Mouse (Mus musculus): ENCODE data around the gene Rin3. TPM values are rescaled to one million over a fixed set of nuclear protein-coding genes. Genes with fewer than 3 reads are reported as not detected.

Rin3 gene
- polyA plus RNA-seq, 1 experiment, result 102 TPM

GRCm38 (mm10) chr12:102346507-102346906 lies 63.7 kb downstream of the Rin3 start:
- 10% methylated on average over 1 of the region's 1 CpGs for WGBS

GRCm38 (mm10) chr12:102348447-102348846 lies 65.6 kb downstream of the Rin3 start:
- H3K4me1 ChIP-seq (ENCODE audit: control insufficient read depth, insufficient read depth, low read length), result peaks cover 10% of the 10 kb centered on the region
- WGBS, result 41% methylated on average over 6 of the region's 6 CpGs
- peak overlapping the region; percentile 69 for H3K4me3 ChIP-seq (replicated peaks; ENCODE audit: control insufficient read depth, low read depth, low read length)
- TF ChIP-seq CTCF (IDR thresholded peaks at IDR 0.05; ENCODE audit: control insufficient read depth, insufficient read depth, low read length), result no peak
- 0 out of 2 replicates have a peak, but pooled peaks have one; percentile 20 for TF ChIP-seq POLR2A (IDR thresholded peaks at IDR 0.05; ENCODE audit: borderline replicate concordance, control insufficient read depth, low read depth, low read length)
- peak overlapping the region; percentile 94 for H3K27ac ChIP-seq (ENCODE audit: control insufficient read depth, insufficient read depth, low read depth, low read length, poor library complexity)

More at GRCm38 (mm10) chr12:102346507-102346906, 63.7 kb downstream of the Rin3 start:
- Histone ChIP-seq H3K27ac (ENCODE audit: control insufficient read depth, insufficient read depth, low read depth, low read length, poor library complexity) (no peak overlapping the region), H3K4me3 (replicated peaks; ENCODE audit: control insufficient read depth, low read depth, low read length) (no peak overlapping the region), H3K4me1 (ENCODE audit: control insufficient read depth, insufficient read depth, low read length) (peaks cover 10% of the 10 kb centered on the region)
- TF ChIP-seq POLR2A (IDR thresholded peaks at IDR 0.05; ENCODE audit: borderline replicate concordance, control insufficient read depth, low read depth, low read length) (no peak), CTCF (IDR thresholded peaks at IDR 0.05; ENCODE audit: control insufficient read depth, insufficient read depth, low read length) (0 out of 2 replicates have a peak, but pooled peaks have one; percentile 11)

- Histone ChIP-seq H3K4me1 (ENCODE audit: control insufficient read depth, insufficient read depth, low read length) (peaks cover 9% of the 10 kb centered on the region; the same call in 1 of the 2 replicates), H3K4me3 (replicated peaks; ENCODE audit: control insufficient read depth, low read depth, low read length) (no peak overlapping the region), H3K27ac (ENCODE audit: control insufficient read depth, insufficient read depth, low read depth, low read length, poor library complexity) (peak overlapping the region; percentile 88)
- WGBS, result 16% methylated on average over 1 of the region's 1 CpGs
- TF ChIP-seq POLR2A (IDR thresholded peaks at IDR 0.05; ENCODE audit: borderline replicate concordance, control insufficient read depth, low read depth, low read length) (no peak), CTCF (IDR thresholded peaks at IDR 0.05; ENCODE audit: control insufficient read depth, insufficient read depth, low read length) (no peak)
These were observed 68.1 kb downstream of the Rin3 start for GRCm38 (mm10) chr12:102350997-102351396.

- WGBS, result 8% methylated on average over 10 of the region's 10 CpGs
- Histone ChIP-seq H3K27ac (ENCODE audit: control insufficient read depth, insufficient read depth, low read depth, low read length, poor library complexity) (peak overlapping the region; percentile 94), H3K4me3 (replicated peaks; ENCODE audit: control insufficient read depth, low read depth, low read length) (peak overlapping the region; percentile 82), H3K4me1 (ENCODE audit: control insufficient read depth, insufficient read depth, low read length) (peaks cover 10% of the 10 kb centered on the region; the same call in 1 of the 2 replicates)
- TF ChIP-seq CTCF (IDR thresholded peaks at IDR 0.05; ENCODE audit: control insufficient read depth, insufficient read depth, low read length) (no peak), POLR2A (IDR thresholded peaks at IDR 0.05; ENCODE audit: borderline replicate concordance, control insufficient read depth, low read depth, low read length) (no peak)
These were observed 71.5 kb downstream of the Rin3 start for GRCm38 (mm10) chr12:102354126-102354984.

- peak overlapping the region; percentile 88 for H3K27ac ChIP-seq (ENCODE audit: control insufficient read depth, insufficient read depth, low read depth, low read length, poor library complexity)
- peak overlapping the region; percentile 82 for H3K4me3 ChIP-seq (replicated peaks; ENCODE audit: control insufficient read depth, low read depth, low read length)
- TF ChIP-seq POLR2A (IDR thresholded peaks at IDR 0.05; ENCODE audit: borderline replicate concordance, control insufficient read depth, low read depth, low read length), result no peak
- no peak for TF ChIP-seq CTCF (IDR thresholded peaks at IDR 0.05; ENCODE audit: control insufficient read depth, insufficient read depth, low read length)
- peaks cover 10% of the 10 kb centered on the region; the same call in 1 of the 2 replicates for H3K4me1 ChIP-seq (ENCODE audit: control insufficient read depth, insufficient read depth, low read length)
These were observed 72.9 kb downstream of the Rin3 start for GRCm38 (mm10) chr12:102355784-102356183.

- 17% methylated on average over 1 of the region's 1 CpGs for WGBS
- peak overlapping the region; percentile 69; the same call in 1 of the 2 replicates for H3K27ac ChIP-seq (ENCODE audit: control insufficient read depth, insufficient read depth, low read depth, low read length, poor library complexity)
- peaks cover 10% of the 10 kb centered on the region; the same call in 1 of the 2 replicates for H3K4me1 ChIP-seq (ENCODE audit: control insufficient read depth, insufficient read depth, low read length)
- TF ChIP-seq CTCF (IDR thresholded peaks at IDR 0.05; ENCODE audit: control insufficient read depth, insufficient read depth, low read length) (no peak), POLR2A (IDR thresholded peaks at IDR 0.05; ENCODE audit: borderline replicate concordance, control insufficient read depth, low read depth, low read length) (no peak)
- peak overlapping the region; percentile 82 for H3K4me3 ChIP-seq (replicated peaks; ENCODE audit: control insufficient read depth, low read depth, low read length)
These were observed 73.9 kb downstream of the Rin3 start for GRCm38 (mm10) chr12:102356781-102357180.

- H3K27ac ChIP-seq (ENCODE audit: control insufficient read depth, insufficient read depth, low read depth, low read length, poor library complexity), result no peak overlapping the region
- no peak for TF ChIP-seq CTCF (IDR thresholded peaks at IDR 0.05; ENCODE audit: control insufficient read depth, insufficient read depth, low read length)
- TF ChIP-seq POLR2A (IDR thresholded peaks at IDR 0.05; ENCODE audit: borderline replicate concordance, control insufficient read depth, low read depth, low read length), result no peak
- H3K4me3 ChIP-seq (replicated peaks; ENCODE audit: control insufficient read depth, low read depth, low read length), result no peak overlapping the region
- H3K4me1 ChIP-seq (ENCODE audit: control insufficient read depth, insufficient read depth, low read length), result peaks cover 3% of the 10 kb centered on the region; the same call in 1 of the 2 replicates
- WGBS, result 50% methylated on average over 4 of the region's 4 CpGs
These were observed 76.5 kb downstream of the Rin3 start for GRCm38 (mm10) chr12:102359390-102359789.
